Mouse (Mus musculus) c-Kit-negative CD71-positive TER-119-positive erythroid progenitor cells, embryonic 14.5 days (primary cell): Measurements from ENCODE around the gene Nmnat2.

Experiments
- DNase-seq: peaks from one replicate; pipeline ENCODE4 v3.0.0-alpha.2; 2013; ENCODE audit warnings: low read depth, low spot score

Nmnat2 gene

GRCm38 (mm10) chr1:153019623-153020022, 64.8 kb downstream of the Nmnat2 start:
- no peak for DNase-seq

GRCm38 (mm10) chr1:153021034-153021638, 66.3 kb downstream of the Nmnat2 start:
- DNase-seq: no peak

GRCm38 (mm10) chr1:153023018-153023417, 68.2 kb downstream of the Nmnat2 start:
- DNase-seq: no peak

- DNase-seq: no peak
These were observed 69.1 kb downstream of the Nmnat2 start for GRCm38 (mm10) chr1:153023875-153024274.

GRCm38 (mm10) chr1:153024453-153024852, 69.7 kb downstream of the Nmnat2 start:
- no peak for DNase-seq

GRCm38 (mm10) chr1:153031345-153031744, 76.6 kb downstream of the Nmnat2 start:
- no peak for DNase-seq

- no peak for DNase-seq
These were observed 77.2 kb downstream of the Nmnat2 start for GRCm38 (mm10) chr1:153031954-153032353.

GRCm38 (mm10) chr1:153033145-153033908, 78.5 kb downstream of the Nmnat2 start:
- no peak for DNase-seq

GRCm38 (mm10) chr1:153034064-153034463, 79.3 kb downstream of the Nmnat2 start:
- no peak for DNase-seq

- DNase-seq: no peak
These were observed 80.6 kb downstream of the Nmnat2 start for GRCm38 (mm10) chr1:153035328-153035944.

- DNase-seq: no peak
These were observed 82.9 kb downstream of the Nmnat2 start for GRCm38 (mm10) chr1:153037353-153038345.

- DNase-seq: no peak
These were observed 85.3 kb downstream of the Nmnat2 start for GRCm38 (mm10) chr1:153040091-153040490.

- DNase-seq: no peak
These were observed 86.3 kb downstream of the Nmnat2 start for GRCm38 (mm10) chr1:153041046-153041445.

GRCm38 (mm10) chr1:153042318-153042717, 87.5 kb downstream of the Nmnat2 start:
- DNase-seq: no peak

GRCm38 (mm10) chr1:153043332-153043731, 88.5 kb downstream of the Nmnat2 start:
- no peak for DNase-seq

- DNase-seq: no peak
These were observed 90.6 kb downstream of the Nmnat2 start for GRCm38 (mm10) chr1:153045368-153045767.

GRCm38 (mm10) chr1:153048147-153048878, 93.5 kb downstream of the Nmnat2 start:
- no peak for DNase-seq

- DNase-seq: no peak
These were observed 94.7 kb downstream of the Nmnat2 start for GRCm38 (mm10) chr1:153049451-153049850.

- DNase-seq: no peak
These were observed 96.7 kb downstream of the Nmnat2 start for GRCm38 (mm10) chr1:153051474-153051873.

GRCm38 (mm10) chr1:153053619-153054018, 98.8 kb downstream of the Nmnat2 start:
- DNase-seq: no peak
